Mouse (Mus musculus) MEL (cell line): ENCODE measurements around the gene Kctd5. TPM values are rescaled to one million over a fixed set of nuclear protein-coding genes. Genes with fewer than 3 reads are reported as not detected.

Experiments used
- DNase-seq: peaks from one replicate; pipeline ENCODE4 v3.0.0; 2011; ENCODE audit warnings: low read depth, low spot score
- H3K27ac ChIP-seq: 2 replicates; pipeline ENCODE4 v1.5.1; 2012; ENCODE audit warnings: low read depth, mild to moderate bottlenecking, control low read depth, low read length, moderate library complexity; ENCODE audit not compliant: control insufficient read depth
- H3K27me3 ChIP-seq, 2 experiments: fragments of 150-350 bp in 1 of 2; sonication (generic) in 1 of 2; 2 replicates each; pipeline ENCODE4 v1.6.1; 2012; ENCODE audit warnings: low read length in 2 of 2, mild to moderate bottlenecking in 2 of 2, improper control_type of control experiment in 1 of 2, moderate library complexity in 1 of 2; ENCODE audit not compliant: insufficient read depth in 2 of 2, control insufficient read depth in 1 of 2
- H3K36me3 ChIP-seq, 2 experiments: 2 replicates each; pipeline ENCODE4 v1.6.1; 2012 to 2014; ENCODE audit warnings: low read length in 2 of 2, improper control_type of control experiment in 1 of 2, inconsistent platforms in 1 of 2, mild to moderate bottlenecking in 1 of 2; ENCODE audit not compliant: insufficient read depth in 2 of 2, control insufficient read depth in 1 of 2
- H3K4me1 ChIP-seq, 2 experiments: fragments of 150-350 bp in 1 of 2; sonication (generic) in 1 of 2; 2 replicates each; pipeline ENCODE4 v1.6.1; 2012; ENCODE audit warnings: low read length in 2 of 2, improper control_type of control experiment in 1 of 2, mild to moderate bottlenecking in 1 of 2; ENCODE audit not compliant: insufficient read depth in 2 of 2, control insufficient read depth in 1 of 2
- H3K4me3 ChIP-seq, 2 experiments: fragments of 150-350 bp in 1 of 2; sonication (generic) in 1 of 2; 2 replicates each; pipeline ENCODE4 v1.5.1; 2012; ENCODE audit warnings: low read depth in 2 of 2, low read length in 2 of 2, mild to moderate bottlenecking in 2 of 2, moderate library complexity in 2 of 2, control low read depth in 1 of 2, improper control_type of control experiment in 1 of 2; ENCODE audit not compliant: control insufficient read depth in 1 of 2, insufficient read depth in 1 of 2
- H3K79me2 ChIP-seq: 2 replicates; pipeline ENCODE4 v1.6.1; 2012; ENCODE audit warnings: mild to moderate bottlenecking, low read length, moderate library complexity; ENCODE audit not compliant: control insufficient read depth, poor library complexity, insufficient read depth
- H3K9ac ChIP-seq: 2 replicates; pipeline ENCODE4 v1.6.1; 2012; ENCODE audit warnings: low read depth, mild to moderate bottlenecking, control low read depth, low read length, moderate library complexity; ENCODE audit not compliant: control insufficient read depth, poor library complexity, severe bottlenecking
- H3K9me3 ChIP-seq: fragments of 150-350 bp; sonication (generic); replicated peaks from 2 replicates; pipeline ENCODE4 v1.6.1; 2012; ENCODE audit warnings: mild to moderate bottlenecking, low read length, improper control_type of control experiment, moderate library complexity; ENCODE audit not compliant: insufficient read depth
- BHLHE40 ChIP-seq: IDR thresholded peaks from 2 replicates; pipeline ENCODE4 v1.6.1; 2012; ENCODE audit warnings: low read depth, mild to moderate bottlenecking, inconsistent platforms, low read length, improper control_type of control experiment, borderline replicate concordance
- E2F4 ChIP-seq: IDR thresholded peaks from 2 replicates; pipeline ENCODE4 v1.6.1; 2011; ENCODE audit warnings: low read depth, low read length, improper control_type of control experiment, borderline replicate concordance
- ETS1 ChIP-seq: IDR thresholded peaks from 2 replicates; pipeline ENCODE4 v1.6.1; 2012; ENCODE audit warnings: low read depth, mild to moderate bottlenecking, inconsistent platforms, low read length, improper control_type of control experiment, moderate library complexity
- GATA1 ChIP-seq: IDR thresholded peaks from 2 replicates; pipeline ENCODE4 v1.6.1; 2011; ENCODE audit warnings: low read depth, low read length, improper control_type of control experiment
- MAZ ChIP-seq: IDR thresholded peaks from 2 replicates; pipeline ENCODE4 v1.6.1; 2012; ENCODE audit warnings: low read depth, mild to moderate bottlenecking, inconsistent platforms, low read length, improper control_type of control experiment
- MYC ChIP-seq: IDR thresholded peaks from 2 replicates; pipeline ENCODE4 v1.6.1; 2011; ENCODE audit warnings: low read depth, mild to moderate bottlenecking, low read length, improper control_type of control experiment, moderate library complexity
- NRF1 ChIP-seq: IDR thresholded peaks from 2 replicates; pipeline ENCODE4 v1.6.1; 2014; ENCODE audit warnings: low read depth, mild to moderate bottlenecking, inconsistent platforms, low read length, improper control_type of control experiment, moderate library complexity; ENCODE audit not compliant: poor library complexity, insufficient read depth, severe bottlenecking
- POLR2A ChIP-seq, 2 experiments: IDR thresholded peaks; 2 replicates each; pipeline ENCODE4 v1.6.1; 2011 to 2012; ENCODE audit warnings: low read length in 2 of 2, mild to moderate bottlenecking in 2 of 2, control low read depth in 1 of 2, improper control_type of control experiment in 1 of 2, low read depth in 1 of 2, moderate library complexity in 1 of 2; ENCODE audit not compliant: control insufficient read depth in 1 of 2, insufficient read depth in 1 of 2, poor library complexity in 1 of 2
- POLR2AphosphoS2 ChIP-seq: IDR thresholded peaks from 2 replicates; pipeline ENCODE4 v1.6.1; 2011; ENCODE audit warnings: low read length, improper control_type of control experiment
- POLR2AphosphoS5 ChIP-seq: IDR thresholded peaks from 2 replicates; pipeline ENCODE4 v1.6.1; 2012; ENCODE audit warnings: low read depth, borderline replicate concordance, mild to moderate bottlenecking, inconsistent platforms, low read length, moderate library complexity, mixed read lengths
- RAD21 ChIP-seq: IDR thresholded peaks from 2 replicates; pipeline ENCODE4 v1.6.1; 2011; ENCODE audit warnings: mild to moderate bottlenecking, low read depth, low read length, improper control_type of control experiment
- RCOR1 ChIP-seq: IDR thresholded peaks from 2 replicates; pipeline ENCODE4 v1.6.1; 2012; ENCODE audit warnings: low read depth, mild to moderate bottlenecking, inconsistent platforms, low read length, improper control_type of control experiment
- SIN3A ChIP-seq: IDR thresholded peaks from 2 replicates; pipeline ENCODE4 v1.6.1; 2012; ENCODE audit warnings: low read length, improper control_type of control experiment, inconsistent platforms
- TAL1 ChIP-seq: IDR thresholded peaks from 2 replicates; pipeline ENCODE4 v1.6.1; 2012; ENCODE audit warnings: mild to moderate bottlenecking, inconsistent platforms, low read length, moderate library complexity, mixed read lengths
- TBP ChIP-seq: IDR thresholded peaks from 2 replicates; pipeline ENCODE4 v1.8.0; 2011; ENCODE audit warnings: low read depth, low read length, improper control_type of control experiment
- UBTF ChIP-seq: IDR thresholded peaks from 2 replicates; pipeline ENCODE4 v1.6.1; 2012; ENCODE audit warnings: low read depth, mild to moderate bottlenecking, inconsistent platforms, low read length, improper control_type of control experiment, moderate library complexity, borderline replicate concordance; ENCODE audit not compliant: insufficient read depth
- USF1 ChIP-seq: IDR thresholded peaks from 2 replicates; pipeline ENCODE4 v1.6.1; 2014; ENCODE audit warnings: low read depth, mild to moderate bottlenecking, inconsistent platforms, low read length, improper control_type of control experiment, moderate library complexity
- ZKSCAN1 ChIP-seq: IDR thresholded peaks from 2 replicates; pipeline ENCODE4 v1.6.1; 2012; ENCODE audit warnings: low read depth, mild to moderate bottlenecking, inconsistent platforms, low read length, improper control_type of control experiment, moderate library complexity
- polyA plus RNA-seq, 2 experiments: library from polyadenylated mRNA; stranded (reverse) in 1 of 2; unstranded in 1 of 2; fragments of >175 nt in 1 of 2; fragments of >200 nt in 1 of 2; gene quantifications; 2 replicates each; pipeline versions ENCODE4 v1.2.1 to v1.2.4; 2012; ENCODE audit warnings: low replicate concordance in 2 of 2, low read depth in 1 of 2; ENCODE audit not compliant: insufficient read length in 2 of 2, insufficient read depth in 1 of 2, missing spikeins in 1 of 2
- total RNA-seq: library from RNA; depleted of rRNA; stranded (reverse); fragments of 300-350 nt; gene quantifications from 2 replicates; pipeline ENCODE4 v1.2.3, GENCODE M21; 2012

Kctd5 gene
- total and polyA plus RNA-seq, 3 experiments, result 20.2 to 33.2 TPM; not detected in 1

DNA sequence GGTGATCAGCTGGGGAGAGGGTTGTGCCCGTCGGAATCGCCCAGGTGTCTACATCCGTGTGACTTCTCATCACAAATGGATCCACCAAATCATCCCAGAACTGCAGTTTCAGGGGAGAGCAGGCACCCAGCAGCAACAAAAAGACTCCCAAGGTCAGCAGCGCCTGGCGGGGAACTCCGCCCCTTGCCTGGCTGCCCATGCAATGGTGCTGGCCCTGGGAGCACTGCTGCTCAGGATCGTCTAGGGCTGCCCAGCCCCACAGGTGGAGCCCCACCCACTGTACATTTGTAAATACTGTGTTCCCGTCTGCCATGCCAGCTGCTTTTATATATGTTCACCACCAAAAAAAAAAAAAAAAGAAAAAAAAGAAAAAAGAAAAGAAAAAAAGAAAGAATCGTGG lies 27.7 kb downstream of the Kctd5 start:
- H3K9me3 ChIP-seq, result no peaks in the 10 kb centered on the region
- no peak overlapping the region for H3K27ac ChIP-seq
- H3K4me1 ChIP-seq, result no peaks in the 10 kb centered on the region
- no peaks in the 10 kb centered on the region for H3K27me3 ChIP-seq
- H3K36me3 ChIP-seq, result no peaks in the 10 kb centered on the region
- no peak overlapping the region for H3K9ac ChIP-seq
- no peak for DNase-seq
- no peaks in the 10 kb centered on the region for H3K79me2 ChIP-seq
- TF ChIP-seq MYC, result no peak
- TF ChIP-seq POLR2AphosphoS5, result no peak
- no peak for TF ChIP-seq SIN3A
- no peak for TF ChIP-seq USF1
- H3K4me3 ChIP-seq, result no peak overlapping the region

DNA sequence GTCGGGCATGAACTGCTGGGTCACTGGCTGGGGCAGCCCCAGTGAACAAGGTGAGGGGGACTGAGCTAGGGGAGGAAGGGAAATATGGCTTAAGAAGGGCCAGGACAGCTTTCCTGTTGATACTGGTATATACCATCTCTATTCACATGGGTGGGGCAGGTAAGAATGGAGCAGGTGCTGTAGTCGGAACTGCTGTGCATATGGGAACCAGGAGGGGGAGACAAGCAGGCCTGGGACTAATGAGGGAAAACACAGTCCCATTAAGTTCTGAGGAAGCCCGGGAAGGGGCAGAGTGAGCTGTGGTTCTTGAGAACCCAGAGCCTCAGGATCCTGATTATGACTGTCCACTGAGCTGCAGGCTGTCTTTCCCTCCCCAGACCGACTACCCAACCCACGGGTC lies 28.8 kb downstream of the Kctd5 start:
- Histone ChIP-seq H3K9ac (no peak overlapping the region), H3K27me3 (no peaks in the 10 kb centered on the region), H3K27ac (no peak overlapping the region), H3K36me3 (no peaks in the 10 kb centered on the region), H3K9me3 (no peaks in the 10 kb centered on the region), H3K4me1 (no peaks in the 10 kb centered on the region), H3K4me3 (no peak overlapping the region), H3K79me2 (no peaks in the 10 kb centered on the region)
- no peak for TF ChIP-seq TBP
- TF ChIP-seq BHLHE40, result no peak
- TF ChIP-seq TAL1, result no peak
- TF ChIP-seq UBTF, result no peak
- TF ChIP-seq GATA1, result no peak
- TF ChIP-seq NRF1, result no peak
- no peak for TF ChIP-seq MAZ
- no peak for TF ChIP-seq ETS1
- no peak for TF ChIP-seq POLR2AphosphoS2
- TF ChIP-seq E2F4, result no peak
- no peak for TF ChIP-seq POLR2A (IDR thresholded peaks at IDR 0.05; ENCODE audit: control insufficient read depth in 1 of 2, insufficient read depth in 1 of 2, low read depth in 1 of 2, low read length in 2 of 2, poor library complexity in 1 of 2)
- no peak for TF ChIP-seq RCOR1
- TF ChIP-seq ZKSCAN1, result no peak
- TF ChIP-seq RAD21, result no peak
- DNase-seq, result no peak
